Mouse (Mus musculus) brain, embryonic 14.5 days (tissue): ENCODE measurements at regions not wholly inside any gene's neighbourhood (a gene's known extent, or its start where the extent isn't known, plus 50 kb on each side); places are given as distances from the start of the nearest gene placed in this dataset.

Source experiments
- CTCF ChIP-seq: fragments of 200-500 bp; IDR thresholded peaks from 2 replicates; pipeline ENCODE4 v1.5.1; 2012; ENCODE audit warnings: inconsistent platforms, mild to moderate bottlenecking, moderate library complexity, borderline replicate concordance; ENCODE audit not compliant: insufficient read depth, insufficient read length; ENCODE audit errors: extremely low read depth
- POLR2A ChIP-seq: fragments of 200-500 bp; IDR thresholded peaks from 2 replicates; pipeline ENCODE4 v1.6.1; 2012; ENCODE audit warnings: mild to moderate bottlenecking, inconsistent platforms, borderline replicate concordance; ENCODE audit not compliant: poor library complexity, insufficient read depth, insufficient read length, severe bottlenecking; ENCODE audit errors: extremely low read depth

GRCm38 (mm10) chr6:117489161-117489560 lies 320.8 kb downstream of the Cxcl12 start:
- no peak for TF ChIP-seq CTCF
- no peak for TF ChIP-seq POLR2A
